Mouse (Mus musculus) monocyte, adult 2 months (primary cell): ENCODE data around the gene Hnrnpab.
A peak's percentile ranks its signal among the peaks of the same experiment; 100 is the strongest.

Source experiments
- DNase-seq, 2 experiments: peaks; one replicate each; pipeline ENCODE4 v3.0.0; 2022; ENCODE audit warnings: low spot score in 2 of 2, low read depth in 1 of 2

The Hnrnpab gene

DNA sequence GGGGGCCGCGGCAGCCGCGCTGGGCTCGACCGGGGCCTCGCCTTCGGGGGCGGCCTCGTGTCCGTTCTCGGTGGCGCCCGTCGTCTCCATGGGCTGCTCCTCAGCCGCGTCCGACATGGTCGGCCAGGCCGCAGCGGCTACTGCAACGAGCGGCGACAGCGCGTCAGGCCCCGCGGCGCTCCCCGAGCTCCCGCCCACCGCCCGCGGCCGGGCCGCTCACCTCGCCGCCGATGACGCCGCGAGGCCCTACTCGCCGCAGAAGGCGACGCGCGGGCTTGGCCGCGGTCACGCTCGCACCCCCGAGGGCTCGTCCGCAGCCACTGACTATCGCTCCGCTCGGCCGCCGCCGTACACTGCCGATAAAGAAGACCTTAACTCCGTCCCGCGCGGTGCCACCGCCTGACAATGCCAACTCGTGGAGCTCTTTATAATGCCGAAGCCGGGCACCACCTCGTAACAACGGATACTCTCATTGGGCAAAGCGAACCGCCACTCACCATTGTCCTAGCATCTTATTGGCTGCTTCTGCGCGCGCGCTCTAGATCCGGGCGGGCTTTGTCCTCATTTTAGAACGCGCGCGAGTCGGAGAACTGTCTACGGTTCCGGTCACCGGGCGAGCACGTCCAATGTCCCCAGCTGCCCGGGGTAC is at the start of gene Hnrnpab:
Gene Hnrnpab, minus strand, starts transcription at position 401 of the 649 bp plus-strand sequence.
- DNase-seq, result peak; percentile 91 to 92

DNA sequence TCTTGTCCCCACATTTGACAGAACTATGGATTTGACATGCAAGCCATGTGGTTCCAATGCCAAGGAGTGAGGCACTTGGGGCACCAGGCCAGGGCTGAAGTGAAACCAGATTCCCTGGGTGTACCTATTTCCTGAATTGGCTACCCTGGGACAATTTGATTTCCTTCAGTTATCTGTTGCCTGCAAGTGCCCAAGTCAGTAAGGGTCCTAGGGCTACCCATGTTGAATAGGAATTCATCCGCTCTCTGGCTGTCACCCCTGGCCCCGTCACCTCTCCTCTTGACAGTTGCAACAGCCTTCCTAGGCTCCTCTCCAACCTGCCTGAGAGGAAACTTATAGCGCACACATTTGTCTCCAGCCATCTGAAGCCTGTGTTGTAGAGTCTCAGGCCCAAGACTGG is 48.2 kb upstream of the Hnrnpab start:
- no peak for DNase-seq

DNA sequence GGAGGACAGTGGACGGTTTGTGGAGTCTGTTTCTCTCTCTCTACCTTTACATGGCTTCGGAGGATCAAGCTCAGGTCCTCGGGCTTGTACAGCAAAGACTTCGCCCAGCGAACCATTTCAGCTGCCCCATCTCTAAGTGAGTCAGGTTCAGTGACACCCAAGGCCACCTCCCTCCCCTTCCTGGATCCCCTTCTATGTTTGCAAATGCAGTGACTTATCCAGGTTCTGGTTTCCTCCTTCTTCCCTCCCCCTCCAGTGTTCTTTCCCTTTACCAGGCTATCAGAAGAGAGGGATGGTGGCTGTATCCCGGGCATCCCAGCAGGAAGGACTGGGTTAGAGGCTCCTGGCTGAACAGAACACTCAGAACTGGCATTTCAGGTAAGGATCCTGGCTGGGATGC is 47.1 kb upstream of the Hnrnpab start:
- no peak for DNase-seq

DNA sequence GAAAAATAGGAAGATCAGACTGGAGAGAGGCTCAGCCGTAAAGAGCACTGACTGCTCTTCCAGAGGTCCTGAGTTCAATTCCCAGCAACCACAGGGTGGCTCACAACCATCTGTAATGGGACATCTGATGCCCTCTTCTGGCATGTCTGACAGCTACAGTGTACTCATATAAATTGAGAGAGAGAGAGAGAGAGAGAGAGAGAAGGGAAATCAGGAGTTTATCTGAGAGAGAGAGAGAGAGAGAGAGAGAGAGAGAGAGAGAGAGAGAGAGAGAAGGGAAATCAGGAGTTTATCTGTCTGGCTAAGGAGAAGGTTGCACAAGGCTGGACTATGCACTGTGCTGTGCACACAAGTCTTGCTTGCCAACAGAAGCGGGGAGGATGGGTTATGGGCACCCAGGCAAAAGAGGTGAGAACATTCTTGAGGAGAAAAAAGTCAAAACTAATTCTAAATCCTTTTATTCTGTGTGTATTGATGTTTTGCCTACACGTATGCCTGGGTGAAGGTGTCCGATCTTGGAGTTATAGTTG is 46.3 kb upstream of the Hnrnpab start:
- DNase-seq, result no peak

DNA sequence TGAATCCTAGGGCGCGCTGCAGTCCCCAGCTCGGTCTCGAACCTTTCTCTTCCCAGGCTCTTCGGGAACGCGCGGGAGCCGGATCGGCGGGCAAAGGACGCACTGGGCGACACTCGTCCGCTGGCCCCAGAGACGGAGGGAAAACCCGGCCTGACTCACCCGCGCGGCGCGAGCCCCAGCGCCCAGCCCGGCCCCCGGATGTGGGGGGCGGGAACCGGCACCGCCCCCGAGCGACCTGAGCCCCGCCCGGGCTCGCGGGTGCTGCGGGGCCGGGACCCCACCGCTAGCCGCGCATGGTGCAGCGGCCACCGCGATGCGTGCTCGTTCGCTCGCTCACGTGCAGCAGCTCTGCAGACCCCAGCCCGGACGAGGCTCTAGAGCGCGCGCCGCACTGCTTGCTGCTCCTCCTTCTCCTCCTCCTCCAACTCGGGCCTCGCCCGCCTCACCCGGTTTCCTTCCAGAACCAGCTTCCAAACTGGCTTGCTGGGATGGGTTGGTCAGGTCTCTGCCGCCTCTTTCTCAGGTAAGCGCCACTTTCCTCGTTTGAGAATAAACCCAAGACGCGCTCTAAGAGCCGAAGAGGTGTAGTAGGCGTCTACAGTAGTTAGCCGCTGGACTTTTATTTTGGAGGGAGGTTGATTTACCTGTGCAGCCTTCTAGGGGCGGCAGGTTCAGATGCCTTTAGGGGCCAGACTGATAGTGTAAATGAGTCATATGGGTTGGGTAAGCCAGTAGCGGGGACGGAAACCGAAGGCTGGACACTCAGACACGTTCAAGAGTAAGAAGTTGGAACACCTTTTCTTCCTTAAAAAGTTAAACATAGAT is 44.3 kb upstream of the Hnrnpab start, which contains the start of the genes N4bp3 and D930048N14Rik:
Gene N4bp3, minus strand, starts transcription at position 152 of the 825 bp plus-strand sequence.
Gene D930048N14Rik, plus strand, starts transcription at position 264 of the 825 bp plus-strand sequence.
- DNase-seq, result peak in 1 of 2 experiments; percentile 38

DNA sequence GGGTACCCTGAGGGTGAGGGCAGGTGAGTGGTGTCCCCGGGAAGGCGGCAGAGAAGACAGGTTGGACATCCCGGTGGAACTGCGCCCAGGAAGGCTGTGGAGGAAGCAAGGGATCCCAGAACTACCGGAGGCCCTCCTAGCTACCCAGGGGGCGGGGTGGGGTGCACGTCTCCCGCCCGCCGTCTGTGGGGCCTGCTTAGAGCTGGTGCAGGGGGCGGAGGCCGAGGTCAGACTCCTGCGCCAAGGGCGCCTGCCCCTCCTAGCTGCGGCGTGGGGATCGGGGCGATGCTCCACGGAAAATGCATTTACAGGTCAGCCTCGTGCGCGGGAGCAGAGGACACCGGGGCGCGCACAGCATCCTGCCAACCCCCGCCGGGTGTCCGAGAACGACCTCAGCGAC is 43.6 kb upstream of the Hnrnpab start:
- DNase-seq, result no peak

DNA sequence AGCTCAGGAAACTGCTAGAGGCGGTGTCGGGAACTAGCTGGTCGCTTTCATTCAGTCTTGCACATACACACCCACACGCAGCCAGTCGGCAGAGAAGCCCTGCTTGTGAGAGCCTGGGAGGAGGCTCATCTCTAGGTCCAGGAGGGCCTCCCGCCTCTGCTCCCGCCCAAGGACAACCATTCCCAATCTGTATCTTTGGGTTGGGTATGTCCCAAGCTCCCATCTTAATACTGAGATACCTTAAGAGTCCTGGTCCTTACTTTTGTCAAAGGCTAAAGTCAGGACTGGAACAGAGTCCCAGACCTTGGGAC is 43.2 kb upstream of the Hnrnpab start:
- no peak for DNase-seq

DNA sequence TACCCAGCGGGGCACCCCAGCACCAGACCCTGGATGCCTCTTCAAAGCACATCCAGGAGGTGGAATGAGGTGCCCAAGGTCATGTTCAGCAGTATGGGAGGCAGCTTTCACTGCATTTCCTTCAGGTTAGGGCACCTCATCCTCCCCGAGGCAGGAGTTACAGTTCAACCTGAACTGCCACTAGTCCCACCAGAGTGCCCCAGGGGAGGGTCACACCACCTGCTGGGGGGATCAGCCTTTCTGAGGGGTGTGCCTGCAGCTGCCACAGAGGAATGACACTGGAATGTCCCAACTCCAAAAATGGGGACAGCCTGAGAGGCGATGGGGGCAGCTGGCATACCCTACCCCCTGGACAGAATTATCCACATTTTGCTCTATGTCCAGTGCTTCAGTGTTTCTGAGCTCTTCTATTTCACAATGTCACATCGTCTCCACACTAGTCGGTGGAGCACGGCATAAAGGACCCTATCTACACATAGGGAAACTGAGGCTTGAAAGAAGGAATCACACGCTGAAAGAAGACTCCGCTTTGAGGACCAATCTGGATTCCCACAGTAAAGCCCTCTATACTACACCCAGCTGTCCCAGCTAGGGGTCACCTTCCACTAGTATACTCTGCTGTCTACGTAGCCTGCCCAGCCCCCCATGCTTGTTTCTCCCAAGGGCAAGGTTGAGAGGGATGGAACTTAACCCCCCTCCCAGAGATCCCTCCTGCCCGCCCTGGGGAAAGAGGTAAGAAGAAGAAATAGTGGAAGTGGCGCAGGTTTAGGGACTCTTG is 42.7 kb upstream of the Hnrnpab start:
- DNase-seq, result no peak

DNA sequence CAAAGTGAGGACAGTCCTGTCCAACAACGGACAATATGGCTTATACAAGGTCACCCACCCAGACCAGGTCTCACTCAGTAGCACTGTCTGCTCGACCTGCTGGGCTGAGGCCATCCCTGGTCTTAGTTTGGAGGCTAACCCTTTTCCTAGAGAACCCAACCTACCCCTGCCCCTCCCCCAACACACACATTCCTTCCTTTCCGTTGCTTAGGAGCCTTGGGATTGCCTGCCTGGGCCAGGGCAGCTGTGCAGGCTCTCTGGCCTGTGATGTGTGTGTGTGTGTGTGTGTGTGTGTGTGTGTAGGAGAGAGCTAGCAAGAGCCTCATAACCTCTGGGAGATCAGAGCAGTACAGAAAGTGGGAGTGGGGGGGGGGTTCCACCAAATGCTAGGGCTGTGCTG is 41.9 kb upstream of the Hnrnpab start:
- no peak for DNase-seq

DNA sequence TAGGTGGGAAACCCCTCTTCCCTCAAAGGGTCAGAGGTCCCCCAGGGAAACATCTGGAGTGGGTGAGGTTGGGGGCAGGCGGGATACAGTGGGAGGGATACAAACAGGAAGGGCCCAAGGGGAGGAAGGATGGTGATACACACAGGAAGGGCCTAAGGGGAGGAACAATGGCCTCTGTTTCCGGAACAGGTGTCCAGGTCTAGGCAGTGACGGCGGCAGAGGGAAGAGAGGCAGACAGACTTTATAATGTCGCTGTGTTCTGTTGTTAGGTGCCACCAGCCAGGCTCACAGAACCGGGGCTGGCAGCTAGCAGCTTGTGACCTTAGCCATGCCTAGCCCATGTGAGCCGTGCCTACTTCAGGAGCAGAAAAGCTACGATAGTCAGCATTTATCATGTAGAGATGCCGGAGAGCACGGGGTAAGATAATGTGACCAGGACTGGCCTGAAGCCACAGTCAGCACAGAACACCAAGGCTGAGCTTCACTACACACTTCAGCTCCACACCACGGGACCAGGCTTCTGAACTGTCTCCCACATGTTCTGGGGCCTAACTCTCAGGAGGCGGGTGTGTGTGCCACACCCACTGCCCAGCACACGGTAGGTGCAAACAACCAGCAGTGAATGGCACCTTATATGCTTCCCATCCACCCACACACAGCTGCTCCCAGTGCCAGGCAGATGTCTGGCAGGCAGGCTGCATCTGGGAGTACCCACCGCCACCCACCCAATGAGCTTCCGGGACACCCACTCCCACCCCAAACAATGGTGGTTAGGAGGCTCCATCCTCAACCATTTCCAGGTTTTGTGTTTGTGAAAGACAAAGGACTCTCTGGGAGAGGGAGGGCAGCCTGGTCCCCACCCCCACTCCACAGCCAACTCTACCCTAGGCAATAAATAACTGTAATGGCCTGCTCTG is 40.4 kb upstream of the Hnrnpab start:
- DNase-seq, result no peak

DNA sequence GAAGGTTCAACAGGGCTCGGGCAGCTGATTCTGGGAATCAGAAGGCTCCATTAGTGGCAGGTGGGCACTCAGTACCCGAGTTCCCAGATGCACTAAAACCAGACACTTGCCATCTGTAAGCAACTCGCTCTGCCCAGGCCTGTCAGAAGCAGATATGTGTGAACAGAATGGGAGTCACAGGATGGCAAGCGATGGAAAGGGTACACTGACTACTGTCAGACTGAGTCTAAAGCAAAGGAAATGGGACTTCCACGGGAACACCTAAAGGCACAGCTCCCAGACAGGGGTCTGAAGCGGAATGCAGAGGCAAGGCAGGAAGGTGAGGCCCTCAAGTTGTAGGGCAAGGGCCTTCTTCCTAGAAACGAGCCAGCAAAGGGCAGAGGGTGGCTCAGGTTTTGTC is 39.6 kb upstream of the Hnrnpab start:
- no peak for DNase-seq

DNA sequence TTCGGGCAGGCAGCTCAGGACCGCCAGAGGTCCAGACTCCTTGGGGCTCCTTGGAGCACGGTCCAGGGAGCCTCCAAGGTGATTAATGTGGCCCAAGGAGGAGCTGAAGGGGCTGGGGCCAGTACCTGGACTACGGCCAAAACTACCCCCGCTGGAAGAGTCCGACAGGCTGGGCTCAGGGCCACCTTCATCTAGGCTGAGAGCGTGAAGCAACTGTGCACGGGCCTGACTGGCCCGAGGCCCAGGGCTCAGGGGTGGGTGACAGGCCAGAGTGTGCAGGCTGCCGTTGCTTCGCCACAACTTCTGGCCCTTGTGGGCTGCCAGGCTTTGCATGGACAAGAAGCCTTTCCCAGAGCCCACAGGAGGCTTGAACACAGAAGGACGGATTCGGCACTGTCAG is 38.6 kb upstream of the Hnrnpab start:
- no peak for DNase-seq

DNA sequence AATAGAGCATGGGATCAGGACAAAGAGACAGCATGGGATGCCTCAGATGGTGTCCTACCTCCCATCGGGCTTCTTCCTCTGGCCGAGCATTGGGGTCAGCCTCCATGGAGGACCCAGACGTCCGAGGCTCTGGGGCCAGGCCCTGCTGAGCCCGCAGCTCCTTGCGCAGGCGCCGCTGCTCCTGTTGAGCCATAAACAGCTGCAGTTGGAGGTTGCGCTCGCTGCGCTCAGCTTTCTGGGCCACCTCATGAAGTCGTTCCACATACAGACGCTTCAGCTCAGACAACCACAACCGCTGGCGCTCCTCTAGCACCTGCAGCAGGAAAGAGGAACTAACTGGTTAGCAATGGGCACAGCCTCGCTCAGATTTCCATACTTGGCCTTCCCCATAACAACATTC is 37.6 kb upstream of the Hnrnpab start:
- no peak for DNase-seq

DNA sequence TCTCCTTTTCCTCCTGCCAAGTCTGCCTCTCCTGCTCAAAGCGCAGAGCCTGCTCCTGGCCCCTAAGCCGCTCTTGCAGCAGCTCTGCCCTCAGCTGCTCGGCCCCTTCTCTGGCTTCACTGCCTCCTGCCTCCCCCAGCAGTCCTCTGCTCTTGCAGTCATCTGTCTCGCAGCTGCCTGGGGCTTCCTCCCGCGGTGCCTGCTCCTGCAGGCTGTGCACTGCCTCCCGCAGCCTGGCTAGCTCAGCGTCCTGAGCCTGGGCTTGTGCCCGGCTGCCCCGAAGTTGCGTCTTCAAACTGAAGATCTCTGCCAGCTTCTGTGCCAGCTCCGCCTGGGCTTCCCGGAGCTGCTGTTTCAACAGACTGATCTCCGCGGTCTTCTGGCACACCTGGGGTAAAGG is 37.1 kb upstream of the Hnrnpab start:
- DNase-seq, result no peak

DNA sequence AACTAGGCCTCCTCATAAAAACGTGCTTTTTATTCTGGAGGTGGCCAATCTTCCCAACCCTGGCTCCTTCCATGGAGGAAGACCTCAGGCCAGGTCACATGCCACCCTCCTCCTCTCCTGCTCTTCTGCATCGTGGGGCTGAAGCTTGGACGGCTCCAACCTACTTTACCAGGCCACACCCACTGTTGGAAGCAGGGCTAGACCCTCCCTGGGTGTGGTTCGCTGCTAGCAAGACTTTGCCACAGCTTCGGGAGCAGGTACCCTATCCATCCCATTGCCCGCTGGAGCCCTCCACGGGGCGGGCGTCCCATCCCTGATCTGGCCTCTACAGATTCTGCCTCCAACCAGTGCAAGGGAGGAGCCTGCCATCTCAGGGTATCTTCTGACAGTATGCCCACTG is 36.6 kb upstream of the Hnrnpab start:
- no peak for DNase-seq

DNA sequence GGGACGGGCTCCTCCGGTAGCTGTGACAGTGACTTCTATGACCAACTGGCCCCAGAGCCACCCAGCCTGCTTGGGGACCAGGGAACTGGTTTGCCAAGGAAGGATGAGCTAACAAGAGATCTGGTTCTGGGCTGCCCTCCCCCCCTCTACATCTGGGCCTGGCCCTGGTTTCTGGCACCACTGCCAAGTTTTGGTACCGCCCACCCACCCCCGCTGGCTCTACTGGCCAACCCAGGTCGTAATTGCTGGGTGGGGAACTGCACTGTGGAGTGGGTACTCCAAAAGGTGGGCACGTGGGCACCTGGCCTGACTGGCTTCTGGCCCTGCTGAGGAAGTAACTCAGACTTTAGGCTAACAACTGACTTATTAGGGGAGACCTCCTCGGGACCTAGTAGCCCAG is 34.1 kb upstream of the Hnrnpab start:
- DNase-seq, result no peak

DNA sequence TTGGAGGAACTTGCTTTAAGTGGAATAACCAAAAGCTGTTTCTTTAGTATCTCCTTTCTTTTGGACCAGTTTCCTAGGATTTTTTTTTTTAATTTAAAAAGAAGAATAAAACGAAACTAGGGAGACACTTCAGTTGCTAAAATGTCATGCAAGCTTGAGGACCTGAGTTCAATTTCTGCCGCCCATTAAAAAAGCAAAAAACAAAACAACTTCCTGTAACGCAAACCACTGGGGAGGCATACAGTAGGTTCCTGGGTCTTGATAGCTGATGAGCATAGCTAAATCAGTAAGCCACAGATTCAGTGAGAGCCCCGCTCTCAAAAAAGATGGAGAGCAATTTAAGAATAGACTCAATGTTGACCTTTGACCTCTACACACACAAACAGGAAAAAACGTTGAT is 31.9 kb upstream of the Hnrnpab start:
- DNase-seq, result no peak

DNA sequence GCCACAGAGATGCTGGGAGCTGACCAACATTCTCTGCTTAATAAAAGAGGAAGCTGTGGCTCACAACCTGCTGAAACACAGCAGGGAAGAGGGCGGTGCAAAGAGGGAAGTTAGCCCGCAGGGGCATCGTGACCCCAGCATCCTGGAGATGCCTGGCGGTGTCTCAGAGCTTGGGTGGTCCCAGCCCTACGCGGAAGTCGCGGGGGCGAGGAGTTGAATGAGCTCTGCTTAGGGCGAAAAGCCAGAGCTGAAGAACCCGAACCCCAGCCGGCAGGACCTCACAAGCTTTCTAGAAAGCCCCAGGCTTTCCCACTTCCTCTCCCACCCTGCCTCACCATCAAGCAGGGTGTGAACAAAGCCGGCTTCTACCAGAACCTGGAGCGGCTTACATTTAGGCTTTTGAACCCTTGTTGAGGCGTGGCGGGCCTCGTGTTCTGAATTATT is 31.3 kb upstream of the Hnrnpab start:
- DNase-seq, result peak; percentile 60 to 78

DNA sequence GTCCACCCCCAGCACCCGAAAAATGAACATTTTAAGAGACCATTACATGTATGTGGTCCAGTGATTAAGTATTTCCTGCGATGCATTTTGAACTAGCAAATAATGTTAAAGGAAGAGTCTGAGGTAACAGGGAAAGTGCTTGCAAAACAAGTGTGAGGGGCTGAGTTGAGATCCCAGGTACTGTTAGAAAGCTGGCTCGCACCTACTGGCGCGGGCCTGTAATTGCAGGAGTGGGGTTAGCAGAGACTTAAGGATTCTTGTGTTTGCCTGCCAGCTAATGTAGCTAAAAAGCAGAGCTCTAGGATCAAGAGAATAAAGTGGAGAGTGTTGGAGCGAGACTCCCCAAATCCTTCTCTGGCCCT is 29.7 kb upstream of the Hnrnpab start:
- DNase-seq, result peak in 1 of 2 experiments; percentile 49

DNA sequence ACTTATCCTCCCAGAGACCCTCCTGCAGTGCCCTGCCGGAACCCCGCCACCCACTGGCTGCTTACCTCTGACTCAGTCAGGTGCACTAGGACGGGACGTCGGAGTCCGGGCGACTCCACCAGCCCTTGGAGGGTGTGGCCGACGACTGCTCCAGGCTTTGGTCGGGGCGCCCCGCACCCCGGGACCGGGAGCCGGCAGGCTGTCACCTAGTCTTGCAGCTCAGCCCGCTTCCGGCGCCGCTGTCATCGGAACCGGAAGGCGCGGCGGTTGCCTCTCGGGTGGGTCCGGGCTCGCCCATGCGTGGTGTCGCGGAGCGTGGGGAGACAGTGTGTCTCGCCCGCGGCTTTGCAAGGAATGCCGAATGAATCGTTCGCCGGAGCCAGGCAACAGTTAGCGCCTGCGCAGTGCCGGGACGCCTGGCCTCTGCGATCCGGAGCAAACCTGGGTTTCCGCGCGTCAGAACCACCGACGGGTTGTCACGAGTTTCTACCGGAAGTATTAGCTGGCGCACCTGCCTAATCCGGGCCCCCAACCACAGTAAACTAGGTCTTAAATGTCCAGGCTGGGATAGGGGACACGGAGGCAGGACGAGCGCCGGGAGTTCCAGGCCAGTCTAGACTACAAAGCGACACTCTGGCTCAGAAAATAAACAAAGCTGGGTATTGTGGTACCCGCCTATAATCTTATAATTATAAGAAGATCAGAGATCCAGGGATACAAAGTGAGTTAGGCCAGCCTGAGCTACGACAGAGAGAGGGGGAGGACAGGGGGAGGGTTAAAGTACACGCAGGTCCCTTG is 29.1 kb upstream of the Hnrnpab start, which contains the start of gene Rmnd5b:
Gene Rmnd5b, minus strand, starts transcription at position 372 of the 798 bp plus-strand sequence.
- peak in 1 of 2 experiments; percentile 73 for DNase-seq
